Mouse (Mus musculus): ENCODE measurements at regions not wholly inside any gene's neighbourhood (a gene's known extent, or its start where the extent isn't known, plus 50 kb on each side); places are given as distances from the start of the nearest gene placed in this dataset.
A peak's percentile ranks its signal among the peaks of the same experiment; 100 is the strongest.

DNA sequence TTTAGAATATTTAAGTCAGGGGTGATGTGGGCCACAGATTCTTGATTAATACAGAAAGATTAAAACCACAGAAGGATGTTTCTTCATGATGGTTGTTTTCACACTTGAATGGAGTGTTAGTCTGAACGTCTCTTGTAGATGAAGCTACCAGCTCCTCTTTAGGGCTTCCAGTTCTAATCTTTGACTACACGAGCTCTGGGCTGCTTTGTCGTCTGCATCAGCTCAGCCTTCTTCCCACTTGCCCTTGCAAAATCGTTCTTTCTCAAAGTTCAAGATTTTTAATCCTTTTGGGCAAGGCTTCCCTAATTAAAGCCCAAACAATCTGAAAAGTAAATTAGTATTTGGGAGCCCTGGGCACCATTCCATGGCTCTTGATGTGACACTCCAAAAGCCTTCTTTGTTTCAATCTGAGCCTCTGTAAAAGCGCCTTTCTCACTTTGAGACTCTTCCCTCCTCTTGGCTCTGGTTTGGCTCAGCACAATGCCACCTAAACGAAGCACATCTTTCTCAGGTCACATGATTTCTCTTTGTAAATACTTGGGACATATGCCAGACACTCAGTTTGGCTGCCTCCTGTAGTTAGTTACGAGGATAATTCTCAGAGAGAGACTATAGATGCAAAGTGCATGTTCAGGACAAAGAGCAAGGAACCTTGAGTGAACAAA is 238.6 kb upstream of the Mpped2 start:
- Histone ChIP-seq H3K27ac (no peak overlapping the region), H3K4me2 (ENCODE audit: low read depth, low read length) (no peak overlapping the region), H3K4me3 (ENCODE audit: low read length) (no peak overlapping the region), H3K9ac (replicated peaks; ENCODE audit: low read length) (no peak overlapping the region), H3K36me3 (ENCODE audit: insufficient read depth, low read length) (no peaks in the 10 kb centered on the region), H3K27me3 (ENCODE audit: insufficient read depth, low read length) (no peaks in the 10 kb centered on the region), H3K4me1 (ENCODE audit: insufficient read depth, low read length) (no peaks in the 10 kb centered on the region), H3K9me3 (ENCODE audit: low read length) (no peaks in the 10 kb centered on the region)
- 38% methylated on average over 7 of the region's 7 CpGs for WGBS
- DNase-seq (ENCODE audit: low spot score) (peak; percentile 31), ATAC-seq (no peak)
- TF ChIP-seq CTCF (IDR thresholded peaks at IDR 0.05; ENCODE audit: low read depth) = 0 out of 2 replicates have a peak, but pooled peaks have one; percentile 2

DNA sequence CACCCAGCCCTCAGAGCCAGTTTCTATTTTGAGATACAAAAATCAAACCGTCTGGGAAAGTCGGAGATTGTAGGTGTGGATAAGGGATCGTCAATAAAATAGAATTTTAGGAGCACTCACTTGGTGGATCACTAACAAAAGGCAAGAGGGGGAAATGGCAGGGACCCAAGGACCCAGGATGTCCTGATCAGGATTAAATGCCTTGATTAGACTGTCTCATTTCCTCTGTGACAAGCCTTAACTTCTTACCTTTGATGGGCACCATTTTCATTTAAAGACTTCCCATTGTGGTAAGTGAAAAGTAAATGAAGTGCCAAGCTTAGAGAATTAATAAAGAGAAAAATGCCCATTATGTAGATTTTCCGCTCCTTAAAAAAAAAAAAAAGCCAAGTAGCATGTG is 238.0 kb upstream of the Mpped2 start:
- Histone ChIP-seq H3K9ac (replicated peaks; ENCODE audit: low read length) (no peak overlapping the region), H3K36me3 (ENCODE audit: insufficient read depth, low read length) (no peaks in the 10 kb centered on the region), H3K4me1 (ENCODE audit: insufficient read depth, low read length) (no peaks in the 10 kb centered on the region), H3K9me3 (ENCODE audit: low read length) (no peaks in the 10 kb centered on the region), H3K27ac (no peak overlapping the region), H3K4me3 (ENCODE audit: low read length) (no peak overlapping the region), H3K27me3 (ENCODE audit: insufficient read depth, low read length) (no peaks in the 10 kb centered on the region), H3K4me2 (ENCODE audit: low read depth, low read length) (no peak overlapping the region)
- TF ChIP-seq CTCF (IDR thresholded peaks at IDR 0.05; ENCODE audit: low read depth) = no peak
- DNase-seq (ENCODE audit: low spot score) (no peak), ATAC-seq (no peak)
- WGBS = 66% methylated on average over 4 of the region's 4 CpGs

GRCm38 (mm10) chr2:106455972-106456371 is 237.1 kb upstream of the Mpped2 start:
- Histone ChIP-seq H3K4me1 (ENCODE audit: insufficient read depth, low read length) (no peaks in the 10 kb centered on the region), H3K27me3 (ENCODE audit: insufficient read depth, low read length) (no peaks in the 10 kb centered on the region), H3K9ac (replicated peaks; ENCODE audit: low read length) (no peak overlapping the region), H3K4me3 (ENCODE audit: low read length) (no peak overlapping the region), H3K9me3 (ENCODE audit: low read length) (no peaks in the 10 kb centered on the region), H3K27ac (no peak overlapping the region), H3K36me3 (ENCODE audit: insufficient read depth, low read length) (no peaks in the 10 kb centered on the region), H3K4me2 (ENCODE audit: low read depth, low read length) (no peak overlapping the region)
- WGBS = 88% methylated on average over 3 of the region's 3 CpGs
- ATAC-seq (no peak), DNase-seq (ENCODE audit: low spot score) (no peak)
- no peak for TF ChIP-seq CTCF (IDR thresholded peaks at IDR 0.05; ENCODE audit: low read depth)

GRCm38 (mm10) chr2:106458003-106458402 is 235.1 kb upstream of the Mpped2 start:
- Histone ChIP-seq H3K9ac (replicated peaks; ENCODE audit: low read length) (no peak overlapping the region), H3K4me2 (ENCODE audit: low read depth, low read length) (no peak overlapping the region), H3K27me3 (ENCODE audit: insufficient read depth, low read length) (no peaks in the 10 kb centered on the region), H3K4me1 (ENCODE audit: insufficient read depth, low read length) (no peaks in the 10 kb centered on the region), H3K9me3 (ENCODE audit: low read length) (no peaks in the 10 kb centered on the region), H3K36me3 (ENCODE audit: insufficient read depth, low read length) (no peaks in the 10 kb centered on the region), H3K4me3 (ENCODE audit: low read length) (no peak overlapping the region), H3K27ac (no peak overlapping the region)
- DNase-seq (ENCODE audit: low spot score) (no peak), ATAC-seq (no peak)
- 46% methylated on average over 5 of the region's 5 CpGs for WGBS
- no peak for TF ChIP-seq CTCF (IDR thresholded peaks at IDR 0.05; ENCODE audit: low read depth)

GRCm38 (mm10) chr2:106461021-106461420 is 232.0 kb upstream of the Mpped2 start:
- no peaks in the 10 kb centered on the region for H3K36me3 ChIP-seq (ENCODE audit: insufficient read depth, low read length)
- DNase-seq (ENCODE audit: low spot score) (no peak), ATAC-seq (no peak)
- no peak overlapping the region for H3K27ac ChIP-seq
- WGBS = 65% methylated on average over 8 of the region's 8 CpGs
- H3K9ac ChIP-seq (replicated peaks; ENCODE audit: low read length) = no peak overlapping the region
- no peak overlapping the region for H3K4me2 ChIP-seq (ENCODE audit: low read depth, low read length)
- no peaks in the 10 kb centered on the region for H3K9me3 ChIP-seq (ENCODE audit: low read length)
- H3K4me3 ChIP-seq (ENCODE audit: low read length) = no peak overlapping the region
- no peaks in the 10 kb centered on the region for H3K27me3 ChIP-seq (ENCODE audit: insufficient read depth, low read length)
- TF ChIP-seq CTCF (IDR thresholded peaks at IDR 0.05; ENCODE audit: low read depth) = no peak
- no peaks in the 10 kb centered on the region for H3K4me1 ChIP-seq (ENCODE audit: insufficient read depth, low read length)

GRCm38 (mm10) chr2:106461490-106461889 is 231.6 kb upstream of the Mpped2 start:
- Histone ChIP-seq H3K4me1 (ENCODE audit: insufficient read depth, low read length) (no peaks in the 10 kb centered on the region), H3K4me2 (ENCODE audit: low read depth, low read length) (no peak overlapping the region), H3K27ac (no peak overlapping the region), H3K36me3 (ENCODE audit: insufficient read depth, low read length) (no peaks in the 10 kb centered on the region), H3K27me3 (ENCODE audit: insufficient read depth, low read length) (no peaks in the 10 kb centered on the region), H3K9me3 (ENCODE audit: low read length) (no peaks in the 10 kb centered on the region), H3K4me3 (ENCODE audit: low read length) (no peak overlapping the region), H3K9ac (replicated peaks; ENCODE audit: low read length) (no peak overlapping the region)
- 78% methylated on average over 7 of the region's 7 CpGs for WGBS
- TF ChIP-seq CTCF (IDR thresholded peaks at IDR 0.05; ENCODE audit: low read depth) = no peak
- ATAC-seq (no peak), DNase-seq (ENCODE audit: low spot score) (no peak)

- Histone ChIP-seq H3K27ac (no peak overlapping the region), H3K27me3 (ENCODE audit: insufficient read depth, low read length) (no peaks in the 10 kb centered on the region), H3K9ac (replicated peaks; ENCODE audit: low read length) (no peak overlapping the region), H3K4me1 (ENCODE audit: insufficient read depth, low read length) (no peaks in the 10 kb centered on the region), H3K9me3 (ENCODE audit: low read length) (no peaks in the 10 kb centered on the region), H3K4me2 (ENCODE audit: low read depth, low read length) (no peak overlapping the region), H3K36me3 (ENCODE audit: insufficient read depth, low read length) (no peaks in the 10 kb centered on the region), H3K4me3 (ENCODE audit: low read length) (no peak overlapping the region)
- ATAC-seq = no peak
- no peak for DNase-seq (ENCODE audit: low spot score)
- 68% methylated on average over 12 of the region's 12 CpGs for WGBS
- no peak for TF ChIP-seq CTCF (IDR thresholded peaks at IDR 0.05; ENCODE audit: low read depth)
Observed at GRCm38 (mm10) chr2:106461973-106462637, 231.0 kb upstream of the Mpped2 start.

All from hindbrain, postnatal 0 days (tissue).